1 mouse cellular context compared by ENCODE assay signal in the genomic region with DNA sequence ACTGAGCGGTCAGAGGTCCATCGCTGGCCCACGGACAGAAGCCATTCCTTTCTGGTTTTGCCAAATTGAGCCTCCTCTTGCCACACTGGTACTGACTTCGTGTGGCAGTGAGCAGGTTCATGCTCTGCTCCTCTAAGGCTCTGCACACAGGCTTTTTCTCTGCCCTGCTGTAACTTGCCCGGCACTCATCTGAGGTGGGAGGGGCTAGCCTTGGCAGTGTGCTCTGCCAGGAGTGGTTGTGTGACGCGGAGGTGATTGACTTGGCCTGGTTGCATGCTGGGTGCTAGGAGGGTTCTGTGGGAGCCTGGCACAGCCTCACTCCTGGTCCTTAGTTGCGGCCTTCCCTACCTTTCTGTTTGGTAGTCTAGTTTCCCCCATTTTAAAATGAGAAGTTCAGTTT.
TF ChIP-seq lines count a peak whose summit lies in the region.

No protein-coding gene starts in this region.

TF ChIP-seq in myocyte, 11 proteins besides CTCF, POLR2A, EP300 and RAD21:
- TF ChIP-seq CEBPB (IDR thresholded peaks at IDR 0.05; ENCODE audit: insufficient read depth, poor library complexity, severe bottlenecking) (no peak), POLR2AphosphoS2 (IDR thresholded peaks at IDR 0.05; ENCODE audit: insufficient read length, low read depth) (peak; percentile 25)
